Mouse (Mus musculus): ENCODE measurements at regions not wholly inside any gene's neighbourhood (a gene's known extent, or its start where the extent isn't known, plus 50 kb on each side); places are given as distances from the start of the nearest gene placed in this dataset.

GRCm38 (mm10) chr2:92544364-92545151 is 54.9 kb upstream of the Chst1 start:
- DNase-seq (ENCODE audit: low read depth in 1 of 2, low spot score in 2 of 2) = no peak
- Histone ChIP-seq H3K4me1 (ENCODE audit: control insufficient read depth, insufficient read depth, insufficient read length) (0 out of 2 replicates have a peak, but pooled peaks cover 4% of the 10 kb centered on the region), H3K27ac (ENCODE audit: insufficient read depth, low read length) (no peak overlapping the region), H3K36me3 (ENCODE audit: control insufficient read depth, insufficient read depth, low read length) (no peaks in the 10 kb centered on the region), H3K4me3 (ENCODE audit: extremely low read depth, insufficient read depth, insufficient read length) (no peak overlapping the region), H3K27me3 (ENCODE audit: control insufficient read depth, insufficient read depth, low read length) (no peaks in the 10 kb centered on the region)
- 6% methylated on average over 15 of the region's 15 CpGs for WGBS
- TF ChIP-seq CTCF (IDR thresholded peaks at IDR 0.05; ENCODE audit: extremely low read depth, insufficient read depth, insufficient read length, insufficient replicate concordance) = no peak
- TF ChIP-seq POLR2A (IDR thresholded peaks at IDR 0.05; ENCODE audit: low read depth, low read length) = no peak

GRCm38 (mm10) chr2:92540841-92541240 is 58.7 kb upstream of the Chst1 start:
- no peak overlapping the region for H3K4me3 ChIP-seq (ENCODE audit: extremely low read depth, insufficient read depth, insufficient read length)
- DNase-seq (ENCODE audit: low read depth in 1 of 2, low spot score in 2 of 2) = no peak
- H3K36me3 ChIP-seq (ENCODE audit: control insufficient read depth, insufficient read depth, low read length) = no peaks in the 10 kb centered on the region
- H3K4me1 ChIP-seq (ENCODE audit: control insufficient read depth, insufficient read depth, insufficient read length) = 0 out of 2 replicates have a peak, but pooled peaks cover 4% of the 10 kb centered on the region
- 65% methylated on average over 5 of the region's 5 CpGs for WGBS
- TF ChIP-seq CTCF (IDR thresholded peaks at IDR 0.05; ENCODE audit: extremely low read depth, insufficient read depth, insufficient read length, insufficient replicate concordance) (no peak), POLR2A (IDR thresholded peaks at IDR 0.05; ENCODE audit: low read depth, low read length) (no peak)
- no peak overlapping the region for H3K27ac ChIP-seq (ENCODE audit: insufficient read depth, low read length)
- no peaks in the 10 kb centered on the region for H3K27me3 ChIP-seq (ENCODE audit: control insufficient read depth, insufficient read depth, low read length)

GRCm38 (mm10) chr2:92531996-92532395 is 67.5 kb upstream of the Chst1 start:
- 77% methylated on average over 5 of the region's 5 CpGs for WGBS
- no peaks in the 10 kb centered on the region for H3K36me3 ChIP-seq (ENCODE audit: control insufficient read depth, insufficient read depth, low read length)
- no peak overlapping the region for H3K4me3 ChIP-seq (ENCODE audit: extremely low read depth, insufficient read depth, insufficient read length)
- no peak overlapping the region for H3K27ac ChIP-seq (ENCODE audit: insufficient read depth, low read length)
- no peaks in the 10 kb centered on the region for H3K4me1 ChIP-seq (ENCODE audit: control insufficient read depth, insufficient read depth, insufficient read length)
- no peak for DNase-seq (ENCODE audit: low read depth in 1 of 2, low spot score in 2 of 2)
- H3K27me3 ChIP-seq (ENCODE audit: control insufficient read depth, insufficient read depth, low read length) = 0 out of 2 replicates have a peak, but pooled peaks cover 1% of the 10 kb centered on the region
- no peak for TF ChIP-seq CTCF (IDR thresholded peaks at IDR 0.05; ENCODE audit: extremely low read depth, insufficient read depth, insufficient read length, insufficient replicate concordance)
- TF ChIP-seq POLR2A (IDR thresholded peaks at IDR 0.05; ENCODE audit: low read depth, low read length) = no peak

- Histone ChIP-seq H3K36me3 (ENCODE audit: control insufficient read depth, insufficient read depth, low read length) (no peaks in the 10 kb centered on the region), H3K4me1 (ENCODE audit: control insufficient read depth, insufficient read depth, insufficient read length) (no peaks in the 10 kb centered on the region), H3K27ac (ENCODE audit: insufficient read depth, low read length) (no peak overlapping the region), H3K4me3 (ENCODE audit: extremely low read depth, insufficient read depth, insufficient read length) (no peak overlapping the region), H3K27me3 (ENCODE audit: control insufficient read depth, insufficient read depth, low read length) (0 out of 2 replicates have a peak, but pooled peaks cover 1% of the 10 kb centered on the region)
- DNase-seq (ENCODE audit: low read depth in 1 of 2, low spot score in 2 of 2) = no peak
- TF ChIP-seq POLR2A (IDR thresholded peaks at IDR 0.05; ENCODE audit: low read depth, low read length) = no peak
- TF ChIP-seq CTCF (IDR thresholded peaks at IDR 0.05; ENCODE audit: extremely low read depth, insufficient read depth, insufficient read length, insufficient replicate concordance) = no peak
- WGBS = 93% methylated on average over 4 of the region's 4 CpGs
Measured at GRCm38 (mm10) chr2:92530677-92531076, 68.8 kb upstream of the Chst1 start.

- DNase-seq (ENCODE audit: low read depth in 1 of 2, low spot score in 2 of 2) = no peak
- H3K36me3 ChIP-seq (ENCODE audit: control insufficient read depth, insufficient read depth, low read length) = no peaks in the 10 kb centered on the region
- H3K27me3 ChIP-seq (ENCODE audit: control insufficient read depth, insufficient read depth, low read length) = 0 out of 2 replicates have a peak, but pooled peaks cover 1% of the 10 kb centered on the region
- H3K27ac ChIP-seq (ENCODE audit: insufficient read depth, low read length) = no peak overlapping the region
- WGBS = 59% methylated on average over 14 of the region's 14 CpGs
- no peak overlapping the region for H3K4me3 ChIP-seq (ENCODE audit: extremely low read depth, insufficient read depth, insufficient read length)
- no peak for TF ChIP-seq POLR2A (IDR thresholded peaks at IDR 0.05; ENCODE audit: low read depth, low read length)
- TF ChIP-seq CTCF (IDR thresholded peaks at IDR 0.05; ENCODE audit: extremely low read depth, insufficient read depth, insufficient read length, insufficient replicate concordance) = no peak
- no peaks in the 10 kb centered on the region for H3K4me1 ChIP-seq (ENCODE audit: control insufficient read depth, insufficient read depth, insufficient read length)
Measured at GRCm38 (mm10) chr2:92529670-92530322, 69.5 kb upstream of the Slc35c1 start.

GRCm38 (mm10) chr2:92529071-92529641 is 68.8 kb upstream of the Slc35c1 start:
- no peak for TF ChIP-seq CTCF (IDR thresholded peaks at IDR 0.05; ENCODE audit: extremely low read depth, insufficient read depth, insufficient read length, insufficient replicate concordance)
- DNase-seq (ENCODE audit: low read depth in 1 of 2, low spot score in 2 of 2) = peak in 1 of 2 experiments; percentile 5
- 18% methylated on average over 24 of the region's 24 CpGs for WGBS
- Histone ChIP-seq H3K27ac (ENCODE audit: insufficient read depth, low read length) (no peak overlapping the region), H3K4me3 (ENCODE audit: extremely low read depth, insufficient read depth, insufficient read length) (0 out of 2 replicates have a peak overlapping the region, but pooled peaks have one; percentile 0), H3K36me3 (ENCODE audit: control insufficient read depth, insufficient read depth, low read length) (no peaks in the 10 kb centered on the region), H3K27me3 (ENCODE audit: control insufficient read depth, insufficient read depth, low read length) (0 out of 2 replicates have a peak, but pooled peaks cover 1% of the 10 kb centered on the region), H3K4me1 (ENCODE audit: control insufficient read depth, insufficient read depth, insufficient read length) (no peaks in the 10 kb centered on the region)
